Mouse (Mus musculus) kidney, adult 2 months (tissue): ENCODE data around the gene Egfr. TPM values are rescaled to one million over a fixed set of nuclear protein-coding genes. Genes with fewer than 3 reads are reported as not detected.

Experiments
- DNase-seq: peaks from one replicate; pipeline ENCODE4 v3.0.0; 2021
- H3K27ac ChIP-seq: fragments of 200-500 bp; 2 replicates; pipeline ENCODE4 v1.5.1; 2012; ENCODE audit warnings: low read depth, low read length, control low read depth, inconsistent platforms; ENCODE audit not compliant: insufficient read depth
- H3K27me3 ChIP-seq: fragments of 200-500 bp; replicated peaks from 2 replicates; pipeline ENCODE4 v1.6.1; 2012; ENCODE audit warnings: mild to moderate bottlenecking, moderate library complexity, low read length, inconsistent platforms; ENCODE audit not compliant: control insufficient read depth, insufficient read depth
- H3K36me3 ChIP-seq: fragments of 200-500 bp; 2 replicates; pipeline ENCODE4 v1.6.1; 2012; ENCODE audit warnings: mild to moderate bottlenecking, moderate library complexity, low read length, inconsistent platforms; ENCODE audit not compliant: control insufficient read depth, insufficient read depth
- H3K4me1 ChIP-seq: fragments of 200-500 bp; 2 replicates; pipeline ENCODE4 v1.6.1; 2011; ENCODE audit warnings: low read length; ENCODE audit not compliant: control insufficient read depth, insufficient read depth
- H3K4me3 ChIP-seq: fragments of 200-500 bp; 2 replicates; pipeline ENCODE4 v1.5.1; 2011; ENCODE audit warnings: mild to moderate bottlenecking, low read depth, low read length, control low read depth; ENCODE audit not compliant: insufficient read depth
- CTCF ChIP-seq: fragments of 200-500 bp; conservative IDR thresholded peaks from 2 replicates; pipeline ENCODE4 v1.5.1; 2011; ENCODE audit warnings: low read depth, mild to moderate bottlenecking, control low read depth, low read length, moderate library complexity, mixed read lengths; ENCODE audit not compliant: insufficient read depth, insufficient read length
- POLR2A ChIP-seq: fragments of 200-500 bp; IDR thresholded peaks from one replicate; pipeline ENCODE4 v1.6.1; 2011; ENCODE audit warnings: low read depth, low read length, control low read depth
- WGBS: fragments of 180-500 bp; shearing (Covaris S2); methylation state at CpG from one replicate; pipeline ENCODE4 v1.1.7; 2018; 5-methylcytosine and 5-hydroxymethylcytosine counted together
- polyA plus RNA-seq: library from polyadenylated mRNA; depleted of rRNA; stranded (reverse); fragments of >200 nt; gene quantifications from 2 replicates; pipeline ENCODE4 v1.2.3, GENCODE M21; 2012

Gene Egfr
- polyA plus RNA-seq, 1 experiment: 19.9 TPM

GRCm38 (mm10) chr11:16831974-16832464 is 80.0 kb downstream of the Egfr start:
- DNase-seq: peak; percentile 28
- no peaks in the 10 kb centered on the region for H3K27me3 ChIP-seq
- no peak overlapping the region for H3K4me3 ChIP-seq
- H3K4me1 ChIP-seq: peaks cover 3% of the 10 kb centered on the region; the same call in 1 of the 2 replicates
- H3K36me3 ChIP-seq: no peaks in the 10 kb centered on the region
- H3K27ac ChIP-seq: no peak overlapping the region
- WGBS: 86% methylated on average over 5 of the region's 5 CpGs
- no peak for TF ChIP-seq CTCF
- TF ChIP-seq POLR2A: no peak

GRCm38 (mm10) chr11:16838772-16839171 is 86.8 kb downstream of the Egfr start:
- WGBS: 88% methylated on average over 3 of the region's 3 CpGs
- TF ChIP-seq CTCF (no peak), POLR2A (no peak)
- no peak for DNase-seq
- H3K27me3 ChIP-seq: no peaks in the 10 kb centered on the region
- H3K36me3 ChIP-seq: no peaks in the 10 kb centered on the region
- H3K27ac ChIP-seq: no peak overlapping the region
- H3K4me1 ChIP-seq: peaks cover 9% of the 10 kb centered on the region; the same call in 1 of the 2 replicates
- H3K4me3 ChIP-seq: no peak overlapping the region

- Histone ChIP-seq H3K4me3 (no peak overlapping the region), H3K4me1 (peaks cover 9% of the 10 kb centered on the region; the same call in 1 of the 2 replicates), H3K27ac (no peak overlapping the region), H3K27me3 (no peaks in the 10 kb centered on the region), H3K36me3 (no peaks in the 10 kb centered on the region)
- DNase-seq: no peak
- 76% methylated on average over 3 of the region's 3 CpGs for WGBS
- TF ChIP-seq POLR2A: no peak
- no peak for TF ChIP-seq CTCF
These were observed 90.9 kb downstream of the Egfr start for GRCm38 (mm10) chr11:16842924-16843323.

DNA sequence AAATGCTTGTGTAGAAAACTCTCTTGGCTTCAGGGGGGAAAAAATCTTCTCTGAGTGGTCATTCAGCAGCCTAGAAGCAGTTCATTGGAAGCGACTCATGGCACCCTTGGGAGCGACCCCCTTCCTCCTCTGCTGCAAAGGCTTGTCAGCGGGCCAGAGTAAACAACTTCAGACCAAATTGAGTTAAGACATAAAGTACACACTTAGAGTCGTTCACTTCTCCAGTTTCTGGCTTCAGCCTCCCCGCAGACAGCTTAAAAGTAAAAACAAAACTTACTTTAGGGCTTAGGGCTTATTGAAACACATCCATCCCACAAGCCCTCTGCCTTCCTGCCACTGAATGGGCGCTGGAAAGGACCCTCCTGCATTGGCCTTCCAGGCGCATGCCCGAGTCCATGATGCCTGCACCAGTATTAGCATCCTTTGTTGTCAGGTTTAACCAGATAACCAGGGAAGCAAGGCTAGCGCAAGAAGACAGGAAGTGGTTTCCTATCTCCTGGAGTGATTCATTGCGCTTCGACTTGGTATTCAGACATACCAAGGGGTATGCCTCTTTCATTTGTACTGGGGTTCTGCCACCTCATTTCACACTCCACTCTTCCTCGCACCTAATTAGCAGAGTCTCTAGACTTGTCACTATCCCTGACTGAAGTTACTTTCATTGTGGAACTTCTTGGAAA is 92.0 kb downstream of the Egfr start:
- DNase-seq: no peak
- H3K27me3 ChIP-seq: no peaks in the 10 kb centered on the region
- peaks cover 12% of the 10 kb centered on the region; the same call in 1 of the 2 replicates for H3K4me1 ChIP-seq
- H3K36me3 ChIP-seq: no peaks in the 10 kb centered on the region
- H3K27ac ChIP-seq: no peak overlapping the region
- H3K4me3 ChIP-seq: no peak overlapping the region
- WGBS: 46% methylated on average over 12 of the region's 12 CpGs
- no peak for TF ChIP-seq CTCF

DNA sequence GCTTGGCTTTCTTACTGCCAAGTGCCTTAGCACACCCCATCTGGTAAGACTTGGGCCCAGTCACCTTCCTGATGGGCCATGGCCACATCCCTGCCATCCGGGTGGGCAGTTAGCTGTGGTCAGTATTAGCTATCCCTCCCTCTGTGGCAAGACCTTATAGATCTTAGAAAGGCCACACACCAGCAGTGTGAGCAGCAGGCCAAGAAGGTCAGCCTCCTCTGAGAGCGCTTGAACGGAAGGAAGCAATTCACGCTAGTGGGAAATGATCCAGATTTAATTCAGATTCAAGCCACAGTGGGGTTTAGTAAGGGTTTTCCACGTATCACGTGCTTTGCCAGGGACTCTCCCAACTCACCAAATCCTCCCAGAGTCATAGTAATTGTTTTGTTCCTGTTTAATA is 96.9 kb downstream of the Egfr start:
- peak; percentile 19 for DNase-seq
- Histone ChIP-seq H3K4me1 (0 out of 2 replicates have a peak, but pooled peaks cover 3% of the 10 kb centered on the region), H3K27ac (no peak overlapping the region), H3K4me3 (no peak overlapping the region), H3K27me3 (no peaks in the 10 kb centered on the region), H3K36me3 (no peaks in the 10 kb centered on the region)
- no peak for TF ChIP-seq POLR2A
- TF ChIP-seq CTCF: no peak
- WGBS: 67% methylated on average over 6 of the region's 6 CpGs

- 96% methylated on average over 1 of the region's 1 CpGs for WGBS
- no peaks in the 10 kb centered on the region for H3K27me3 ChIP-seq
- DNase-seq: no peak
These were observed 99.4 kb downstream of the Egfr start for GRCm38 (mm10) chr11:16851361-16851760.

GRCm38 (mm10) chr11:16854111-16854510 is 102.1 kb downstream of the Egfr start:
- DNase-seq: no peak
- H3K4me1 ChIP-seq: no peaks in the 10 kb centered on the region
- no peak overlapping the region for H3K4me3 ChIP-seq
- TF ChIP-seq CTCF (no peak), POLR2A (no peak)
- no peaks in the 10 kb centered on the region for H3K27me3 ChIP-seq
- no peaks in the 10 kb centered on the region for H3K36me3 ChIP-seq
- WGBS: 64% methylated on average over 2 of the region's 2 CpGs
- no peak overlapping the region for H3K27ac ChIP-seq

More at GRCm38 (mm10) chr11:16851361-16851760, 99.4 kb downstream of the Egfr start:
- Histone ChIP-seq H3K36me3 (no peaks in the 10 kb centered on the region), H3K4me3 (no peak overlapping the region), H3K4me1 (0 out of 2 replicates have a peak, but pooled peaks cover 3% of the 10 kb centered on the region), H3K27ac (no peak overlapping the region)
- TF ChIP-seq POLR2A (no peak), CTCF (no peak)
